Mouse (Mus musculus) hindbrain, embryonic 14.5 days (tissue): ENCODE measurements around the gene Cdc6. TPM values are rescaled to one million over a fixed set of nuclear protein-coding genes. Genes with fewer than 3 reads are reported as not detected.

Source experiments
- polyA plus RNA-seq: library from polyadenylated mRNA; unstranded; fragments of >200 nt; fragmentation: Nextera tagmentation; extraction: Ambion mirVana; gene quantifications from 2 replicates; pipeline ENCODE4 v1.2.1, GENCODE M21; 2014

The Cdc6 gene
- polyA plus RNA-seq, 1 experiment from 2014 or later: 4.3 TPM

Other genes with a start within 250 kb of the Cdc6 start
- not detected in 2 replicates for gene Gsdma, start 243.4 kb upstream of the Cdc6 start, polyA plus RNA-seq
- 130 and 141 TPM in 2 replicates for gene Psmd3, start 225.2 kb upstream of the Cdc6 start, polyA plus RNA-seq
- not detected in 2 replicates for gene Csf3, start 206.5 kb upstream of the Cdc6 start, polyA plus RNA-seq
- 58.4 and 62.7 TPM in 2 replicates for gene Med24, start 178.4 kb upstream of the Cdc6 start, polyA plus RNA-seq
- gene Thra, start 167.2 kb upstream of the Cdc6 start, polyA plus RNA-seq: 165 and 181 TPM in 2 replicates
- gene Nr1d1, start 132.5 kb upstream of the Cdc6 start, polyA plus RNA-seq: 3.4 and 4.1 TPM in 2 replicates
- 23.6 and 24.1 TPM in 2 replicates for gene Msl1, start 112.3 kb upstream of the Cdc6 start, polyA plus RNA-seq
- 49.3 and 57.4 TPM in 2 replicates for gene Casc3, start 102.9 kb upstream of the Cdc6 start, polyA plus RNA-seq
- gene Rapgefl1, start 71.0 kb upstream of the Cdc6 start, polyA plus RNA-seq: 12.0 and 12.9 TPM in 2 replicates
- gene Wipf2, start 44.2 kb upstream of the Cdc6 start, polyA plus RNA-seq: 4.7 and 4.8 TPM in 2 replicates
- 18.4 and 18.7 TPM in 2 replicates for gene Rara, start 20.0 kb downstream of the Cdc6 start, polyA plus RNA-seq
- 0.60 and 1.4 TPM in 2 replicates for gene Gjd3, start 75.2 kb downstream of the Cdc6 start, polyA plus RNA-seq
- 34.2 and 42.4 TPM in 2 replicates for gene Top2a, start 116.4 kb downstream of the Cdc6 start, polyA plus RNA-seq
- gene Igfbp4, start 133.4 kb downstream of the Cdc6 start, polyA plus RNA-seq: 127 and 142 TPM in 2 replicates
- gene Tns4, start 181.5 kb downstream of the Cdc6 start, polyA plus RNA-seq: 0.20 TPM in 1 of 2 replicates, not detected in the other
- gene Ccr7, start 247.3 kb downstream of the Cdc6 start, polyA plus RNA-seq: 0.23 TPM in 1 of 2 replicates, not detected in the other